Mouse (Mus musculus) testis, adult 2 months (tissue): Measurements from ENCODE around the gene Immp2l. TPM values are rescaled to one million over a fixed set of nuclear protein-coding genes. Genes with fewer than 3 reads are reported as not detected.

Experiments used
- H3K27ac ChIP-seq: fragments of 200-500 bp; 2 replicates; pipeline ENCODE4 v1.5.1; 2012; ENCODE audit warnings: low read depth, low read length; ENCODE audit not compliant: control insufficient read depth, insufficient read depth
- H3K27me3 ChIP-seq: fragments of 200-500 bp; 2 replicates; pipeline ENCODE4 v1.6.1; 2012; ENCODE audit warnings: mild to moderate bottlenecking, low read length, moderate library complexity; ENCODE audit not compliant: control insufficient read depth, insufficient read depth
- H3K36me3 ChIP-seq: fragments of 200-500 bp; 2 replicates; pipeline ENCODE4 v1.6.1; 2012; ENCODE audit warnings: mild to moderate bottlenecking, low read length; ENCODE audit not compliant: control insufficient read depth, insufficient read depth
- H3K4me1 ChIP-seq: fragments of 200-500 bp; 2 replicates; pipeline ENCODE4 v1.6.1; 2012; ENCODE audit warnings: low read length; ENCODE audit not compliant: control insufficient read depth, insufficient read depth
- H3K4me3 ChIP-seq: fragments of 200-500 bp; 2 replicates; pipeline ENCODE4 v1.5.1; 2012; ENCODE audit warnings: low read depth, mild to moderate bottlenecking, low read length, moderate library complexity, mixed read lengths; ENCODE audit not compliant: control insufficient read depth
- CTCF ChIP-seq: fragments of 200-500 bp; IDR thresholded peaks from 2 replicates; pipeline ENCODE4 v1.5.1; 2012; ENCODE audit warnings: low read depth, mild to moderate bottlenecking, inconsistent platforms, low read length, moderate library complexity; ENCODE audit not compliant: control insufficient read depth, insufficient read depth, insufficient replicate concordance
- POLR2A ChIP-seq: fragments of 200-500 bp; IDR thresholded peaks from 2 replicates; pipeline ENCODE4 v1.6.1; 2012; ENCODE audit warnings: low read depth, mild to moderate bottlenecking, inconsistent platforms, low read length, moderate library complexity; ENCODE audit not compliant: control insufficient read depth
- polyA plus RNA-seq: library from polyadenylated mRNA; depleted of rRNA; stranded (reverse); fragments of >200 nt; gene quantifications from 2 replicates; pipeline ENCODE4 v1.2.3, GENCODE M21; 2012

Gene Immp2l
- polyA plus RNA-seq, 1 experiment, result 45.4 TPM

DNA sequence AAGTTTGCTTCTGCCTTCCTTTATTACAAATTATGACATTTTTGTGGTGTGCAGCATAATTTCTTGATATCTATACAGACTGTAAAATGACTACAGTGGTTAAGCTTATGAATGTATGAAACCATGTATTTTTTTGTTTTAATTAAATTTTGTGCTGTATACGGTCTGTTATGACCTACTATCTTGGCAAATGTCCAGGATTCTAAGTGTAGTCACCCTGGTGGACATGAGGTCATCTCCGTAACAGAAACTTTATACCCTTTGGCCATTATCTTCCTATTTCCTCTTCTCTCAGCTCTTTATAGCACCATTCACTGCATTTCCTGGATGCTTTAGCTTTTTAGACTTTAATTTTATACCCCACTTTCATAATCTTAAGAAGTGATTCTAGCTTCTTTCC, 325.5 kb downstream of the Immp2l start:
- no peak for TF ChIP-seq CTCF
- TF ChIP-seq POLR2A, result no peak
- no peak overlapping the region; the same call in 1 of the 2 replicates for H3K4me3 ChIP-seq
- H3K27me3 ChIP-seq, result no peaks in the 10 kb centered on the region
- H3K27ac ChIP-seq, result no peak overlapping the region
- H3K4me1 ChIP-seq, result no peaks in the 10 kb centered on the region
- no peaks in the 10 kb centered on the region for H3K36me3 ChIP-seq

- Histone ChIP-seq H3K27ac (no peak overlapping the region), H3K27me3 (no peaks in the 10 kb centered on the region), H3K4me3 (no peak overlapping the region), H3K4me1 (no peaks in the 10 kb centered on the region), H3K36me3 (no peaks in the 10 kb centered on the region)
- no peak for TF ChIP-seq CTCF
- TF ChIP-seq POLR2A, result no peak
Measured at GRCm38 (mm10) chr12:41349814-41350213, 325.9 kb downstream of the Immp2l start.

DNA sequence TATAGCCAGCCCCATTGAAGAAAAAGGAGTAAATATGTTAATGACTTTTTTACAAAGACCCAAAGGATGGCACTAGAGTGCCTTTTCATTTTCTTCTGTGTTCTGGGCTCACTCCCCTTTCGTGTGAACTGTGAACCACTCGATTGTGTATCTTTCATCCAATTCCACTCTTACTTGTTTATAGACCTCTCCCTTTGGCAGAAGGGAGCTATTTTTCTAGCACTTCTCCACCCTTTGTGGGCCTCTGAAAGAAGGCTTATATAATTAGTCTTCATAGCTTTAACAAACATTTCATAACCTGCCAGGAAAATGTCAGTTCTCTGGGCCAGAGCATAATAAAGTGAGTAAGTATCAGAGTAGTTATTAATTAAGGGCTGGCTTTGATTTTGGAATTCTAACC, 327.4 kb downstream of the Immp2l start:
- Histone ChIP-seq H3K4me3 (no peak overlapping the region), H3K27me3 (no peaks in the 10 kb centered on the region), H3K36me3 (no peaks in the 10 kb centered on the region), H3K27ac (no peak overlapping the region), H3K4me1 (no peaks in the 10 kb centered on the region)
- TF ChIP-seq CTCF, result no peak
- TF ChIP-seq POLR2A, result no peak

GRCm38 (mm10) chr12:41354857-41355256, 331.0 kb downstream of the Immp2l start:
- H3K4me1 ChIP-seq, result no peaks in the 10 kb centered on the region
- H3K27me3 ChIP-seq, result no peaks in the 10 kb centered on the region
- H3K27ac ChIP-seq, result no peak overlapping the region
- H3K36me3 ChIP-seq, result no peaks in the 10 kb centered on the region
- TF ChIP-seq CTCF (no peak), POLR2A (no peak)
- no peak overlapping the region for H3K4me3 ChIP-seq

DNA sequence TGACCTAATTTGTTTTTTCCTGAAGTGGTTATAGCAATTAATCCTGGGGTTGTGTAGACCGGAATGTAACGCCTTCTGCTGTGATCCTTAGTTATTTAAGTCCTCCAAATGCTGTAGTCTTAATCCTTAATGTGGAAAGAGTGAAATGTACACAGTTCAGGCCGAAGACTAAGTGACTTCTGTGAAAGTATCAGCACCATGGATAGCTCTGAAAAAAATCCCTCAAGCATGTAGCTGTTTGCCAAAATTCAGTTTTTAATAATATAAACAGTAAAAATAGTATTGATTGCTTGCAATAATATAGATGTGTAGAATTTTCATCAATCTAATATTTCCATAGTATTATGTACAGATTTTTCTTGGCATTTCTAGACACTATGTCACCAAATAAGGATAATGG, 332.1 kb downstream of the Immp2l start:
- Histone ChIP-seq H3K36me3 (no peaks in the 10 kb centered on the region), H3K4me3 (no peak overlapping the region), H3K27me3 (no peaks in the 10 kb centered on the region), H3K4me1 (no peaks in the 10 kb centered on the region), H3K27ac (no peak overlapping the region)
- TF ChIP-seq CTCF (no peak), POLR2A (no peak)

GRCm38 (mm10) chr12:41386685-41387084, 362.8 kb downstream of the Immp2l start:
- Histone ChIP-seq H3K36me3 (no peaks in the 10 kb centered on the region), H3K4me1 (no peaks in the 10 kb centered on the region), H3K27ac (no peak overlapping the region), H3K27me3 (no peaks in the 10 kb centered on the region), H3K4me3 (no peak overlapping the region)
- TF ChIP-seq CTCF, result no peak
- no peak for TF ChIP-seq POLR2A

GRCm38 (mm10) chr12:41394231-41394630, 370.3 kb downstream of the Immp2l start:
- H3K4me1 ChIP-seq, result no peaks in the 10 kb centered on the region
- no peak overlapping the region for H3K27ac ChIP-seq
- H3K36me3 ChIP-seq, result no peaks in the 10 kb centered on the region
- H3K27me3 ChIP-seq, result no peaks in the 10 kb centered on the region
- H3K4me3 ChIP-seq, result no peak overlapping the region
- no peak for TF ChIP-seq CTCF
- TF ChIP-seq POLR2A, result no peak

DNA sequence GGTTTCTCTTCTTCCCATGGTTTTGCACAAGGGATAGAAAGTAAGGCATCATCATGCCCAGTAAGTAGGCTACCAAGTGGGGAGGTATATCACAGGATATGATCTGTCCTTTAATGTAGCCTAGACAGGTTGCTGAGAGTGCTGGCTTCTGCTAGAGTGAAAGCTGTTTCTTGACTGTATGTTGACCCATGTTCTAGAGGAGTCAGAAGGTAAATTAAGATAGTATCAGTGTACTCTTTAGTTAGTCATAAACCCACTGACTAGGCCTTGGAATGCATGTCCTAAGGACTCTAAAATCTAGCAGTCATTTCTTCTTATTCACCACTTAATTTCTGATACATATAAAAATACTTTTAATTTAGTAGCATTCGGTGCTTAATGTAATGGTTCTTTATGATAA, 377.2 kb downstream of the Immp2l start:
- H3K4me3 ChIP-seq, result no peak overlapping the region
- H3K4me1 ChIP-seq, result no peaks in the 10 kb centered on the region
- H3K27me3 ChIP-seq, result no peaks in the 10 kb centered on the region
- no peaks in the 10 kb centered on the region for H3K36me3 ChIP-seq
- H3K27ac ChIP-seq, result no peak overlapping the region
- TF ChIP-seq CTCF, result no peak
- TF ChIP-seq POLR2A, result no peak
